Mouse (Mus musculus) intestine, postnatal 0 days (tissue): ENCODE results near the gene Kif13a. TPM values are rescaled to one million over a fixed set of nuclear protein-coding genes. Genes with fewer than 3 reads are reported as not detected.

ENCODE experiments used
- ATAC-seq: fragments of 200-750 bp; cut with Nextera tagmentation; 2 replicates; pipeline ENCODE4 v1.8.0; 2017; ENCODE audit warnings: mild to moderate bottlenecking, moderate TSS enrichment, moderate library complexity
- H3K27ac ChIP-seq: fragments of 300-500 bp; sonication (generic); 2 replicates; pipeline ENCODE4 v1.5.1; 2014; ENCODE audit warnings: mild to moderate bottlenecking, low read depth, low read length, moderate library complexity
- H3K27me3 ChIP-seq: fragments of 300-500 bp; sonication (generic); replicated peaks from 2 replicates; pipeline ENCODE4 v1.6.1; 2014; ENCODE audit warnings: low read length, mixed read lengths; ENCODE audit not compliant: control insufficient read depth, insufficient read depth
- H3K36me3 ChIP-seq: fragments of 300-500 bp; sonication (generic); 2 replicates; pipeline ENCODE4 v1.6.1; 2014; ENCODE audit warnings: mild to moderate bottlenecking, moderate library complexity; ENCODE audit not compliant: control insufficient read depth, insufficient read depth
- H3K4me1 ChIP-seq: fragments of 300-500 bp; sonication (generic); replicated peaks from 2 replicates; pipeline ENCODE4 v1.6.1; 2014; ENCODE audit warnings: antibody characterized with exemption, low read length, mixed read lengths; ENCODE audit not compliant: control insufficient read depth, insufficient read depth
- H3K4me2 ChIP-seq: fragments of 300-500 bp; sonication (generic); replicated peaks from 2 replicates; pipeline ENCODE4 v1.6.1; 2014; ENCODE audit warnings: low read depth, mild to moderate bottlenecking, moderate library complexity
- H3K4me3 ChIP-seq: fragments of 300-500 bp; sonication (generic); 2 replicates; pipeline ENCODE4 v1.5.1; 2014; ENCODE audit warnings: low read depth, low read length
- H3K9ac ChIP-seq: fragments of 300-500 bp; sonication (generic); 2 replicates; pipeline ENCODE4 v1.6.1; 2014; ENCODE audit warnings: mild to moderate bottlenecking, low read depth, low read length
- H3K9me3 ChIP-seq: fragments of 300-500 bp; sonication (generic); 2 replicates; pipeline ENCODE4 v1.6.1; 2016; ENCODE audit warnings: mixed run types; ENCODE audit not compliant: control insufficient read depth
- CTCF ChIP-seq: sonication (generic); IDR thresholded peaks from 2 replicates; pipeline ENCODE4 v1.5.1; 2016; ENCODE audit warnings: low read depth, mild to moderate bottlenecking, control low read depth, antibody characterized with exemption, moderate library complexity
- WGBS: fragments of 180-500 bp; shearing (Covaris S2); extraction: QIAGEN DNeasy Blood & Tissue Kit; methylation state at CpG from one replicate; pipeline ENCODE4 v1.1.7; 2014; 5-methylcytosine and 5-hydroxymethylcytosine counted together
- polyA plus RNA-seq: library from polyadenylated mRNA; unstranded; fragments of >200 nt; fragmentation: Nextera tagmentation; extraction: Ambion mirVana; gene quantifications from 2 replicates; pipeline ENCODE4 v1.2.1, GENCODE M21; 2015

Gene Kif13a
- polyA plus RNA-seq, 1 experiment from 2014 or later: 11.3 TPM

DNA sequence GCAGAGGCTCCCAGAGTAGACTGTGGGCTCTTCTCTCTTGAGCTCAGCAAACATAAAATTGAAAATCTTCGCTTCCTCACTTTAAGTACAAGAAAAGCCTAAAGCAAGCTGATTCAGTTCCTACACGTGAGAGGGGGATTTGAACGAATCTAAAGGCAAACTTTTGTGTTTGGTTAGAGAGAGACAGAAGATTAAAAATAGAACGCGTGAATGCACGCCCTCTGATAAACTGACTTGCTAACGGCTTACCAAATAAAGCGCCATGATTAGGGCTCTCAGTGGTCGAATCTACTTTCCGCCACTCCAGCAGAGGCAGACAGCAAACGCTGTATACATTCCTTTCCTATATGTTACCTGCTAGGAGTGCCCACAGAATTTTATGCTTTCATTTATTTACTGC is 31.3 kb downstream of the Kif13a start:
- H3K36me3 ChIP-seq: no peaks in the 10 kb centered on the region; the same call in 1 of the 2 replicates
- H3K27ac ChIP-seq: no peak overlapping the region
- H3K9me3 ChIP-seq: no peaks in the 10 kb centered on the region
- H3K27me3 ChIP-seq: no peaks in the 10 kb centered on the region
- TF ChIP-seq CTCF: no peak
- 0 out of 2 replicates have a peak, but pooled peaks cover 4% of the 10 kb centered on the region for H3K4me1 ChIP-seq
- no peak for ATAC-seq
- WGBS: 48% methylated on average over 11 of the region's 11 CpGs
- no peak overlapping the region for H3K4me3 ChIP-seq
- no peak overlapping the region for H3K9ac ChIP-seq
- H3K4me2 ChIP-seq: no peak overlapping the region

DNA sequence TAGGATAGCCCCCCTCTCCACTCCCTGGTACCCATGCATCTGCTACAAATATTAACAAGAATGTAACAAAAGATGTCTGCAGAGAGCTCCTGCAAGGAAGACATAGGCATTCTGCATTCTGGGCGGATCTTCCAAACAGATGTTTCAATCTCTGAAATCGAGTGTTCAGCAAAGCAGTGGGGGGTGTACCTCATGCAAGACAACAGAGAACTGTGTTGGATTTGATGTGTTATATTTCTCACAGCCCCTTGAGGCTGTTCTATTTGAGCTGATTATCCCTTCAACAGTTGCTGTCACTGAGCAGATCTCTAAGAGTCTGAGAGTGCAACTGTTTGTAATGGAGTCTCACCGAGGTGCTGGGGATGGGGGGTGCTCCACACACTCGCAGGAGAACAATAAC is 37.3 kb downstream of the Kif13a start:
- Histone ChIP-seq H3K4me1 (peaks cover 4% of the 10 kb centered on the region; the same call in 1 of the 2 replicates), H3K27me3 (no peaks in the 10 kb centered on the region), H3K9ac (no peak overlapping the region), H3K4me3 (no peak overlapping the region), H3K4me2 (no peak overlapping the region), H3K36me3 (no peaks in the 10 kb centered on the region), H3K9me3 (no peaks in the 10 kb centered on the region), H3K27ac (no peak overlapping the region)
- WGBS: 41% methylated on average over 4 of the region's 4 CpGs
- ATAC-seq: no peak
- TF ChIP-seq CTCF: no peak

DNA sequence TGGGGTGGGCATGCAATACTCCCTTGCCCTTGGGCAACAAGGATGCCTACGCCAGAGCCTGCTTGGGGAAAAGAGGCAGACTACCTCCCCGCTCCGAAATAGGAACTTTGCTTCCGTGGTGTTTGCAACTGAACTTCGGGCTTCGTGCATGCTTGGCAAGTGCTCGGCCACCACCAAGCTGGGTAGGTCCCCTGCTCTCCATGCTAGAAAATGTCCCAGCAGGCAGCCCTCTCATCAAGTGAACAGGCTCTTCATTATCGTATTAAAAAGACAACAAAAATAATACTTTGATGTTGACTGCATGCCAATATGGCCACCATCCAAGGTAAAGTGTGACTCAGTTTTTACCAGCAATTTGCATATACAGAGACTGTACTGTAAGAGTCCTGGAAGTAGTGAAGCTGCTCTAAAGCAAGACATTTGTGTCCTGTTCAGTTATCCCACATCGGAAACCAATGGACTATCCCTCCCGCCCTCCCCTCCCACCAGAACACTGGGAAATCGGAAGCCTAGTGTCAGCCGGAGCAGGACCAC is 41.5 kb downstream of the Kif13a start:
- no peak for TF ChIP-seq CTCF

DNA sequence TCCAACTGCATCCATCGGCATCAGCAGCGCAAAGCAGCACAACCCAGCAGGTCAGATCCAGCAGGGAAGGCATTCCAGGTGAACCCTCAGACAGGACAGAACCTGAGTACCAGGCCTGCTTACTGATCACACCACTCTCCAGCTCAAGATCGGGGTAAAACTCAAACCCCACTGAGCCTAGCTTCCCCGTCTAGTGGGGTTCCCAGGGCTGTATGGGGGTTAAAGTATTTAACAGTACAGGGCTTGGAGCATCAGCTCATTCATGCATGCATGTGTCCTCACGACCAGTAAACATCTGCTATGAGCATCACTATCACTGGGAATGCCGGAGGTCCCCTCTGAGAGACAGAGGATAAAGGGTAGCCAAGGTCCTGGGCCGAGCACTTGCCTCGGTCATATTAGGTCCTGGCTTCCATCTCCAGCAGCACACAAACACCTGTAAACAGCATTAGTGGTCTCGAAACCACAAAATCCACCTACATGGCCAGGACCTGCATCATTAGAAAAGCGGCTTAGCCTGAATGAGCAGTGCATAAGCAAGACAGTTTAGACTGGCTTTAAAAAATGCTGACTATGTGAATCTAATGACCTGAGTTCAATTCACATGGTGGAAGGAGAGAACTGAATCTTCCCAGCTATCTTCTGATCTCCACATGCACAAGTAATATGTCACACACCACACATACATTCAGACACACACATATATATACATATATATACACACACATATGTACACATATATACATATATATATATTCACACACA is 43.0 kb downstream of the Kif13a start:
- H3K9me3 ChIP-seq: no peaks in the 10 kb centered on the region
- WGBS: 94% methylated on average over 10 of the region's 10 CpGs
- no peak overlapping the region for H3K9ac ChIP-seq
- no peak overlapping the region for H3K4me3 ChIP-seq
- no peaks in the 10 kb centered on the region for H3K27me3 ChIP-seq
- TF ChIP-seq CTCF: no peak
- H3K36me3 ChIP-seq: no peaks in the 10 kb centered on the region
- ATAC-seq: no peak
- H3K27ac ChIP-seq: no peak overlapping the region
- peaks cover 12% of the 10 kb centered on the region; the same call in 1 of the 2 replicates for H3K4me1 ChIP-seq
- no peak overlapping the region for H3K4me2 ChIP-seq

More for the DNA sequence above, 41.5 kb downstream of the Kif13a start:
- no peak for ATAC-seq
- Histone ChIP-seq H3K9me3 (no peaks in the 10 kb centered on the region), H3K27me3 (no peaks in the 10 kb centered on the region), H3K4me1 (peaks cover 12% of the 10 kb centered on the region; the same call in 1 of the 2 replicates), H3K36me3 (no peaks in the 10 kb centered on the region), H3K4me3 (no peak overlapping the region), H3K9ac (no peak overlapping the region), H3K4me2 (no peak overlapping the region), H3K27ac (no peak overlapping the region)
- 83% methylated on average over 12 of the region's 12 CpGs for WGBS

DNA sequence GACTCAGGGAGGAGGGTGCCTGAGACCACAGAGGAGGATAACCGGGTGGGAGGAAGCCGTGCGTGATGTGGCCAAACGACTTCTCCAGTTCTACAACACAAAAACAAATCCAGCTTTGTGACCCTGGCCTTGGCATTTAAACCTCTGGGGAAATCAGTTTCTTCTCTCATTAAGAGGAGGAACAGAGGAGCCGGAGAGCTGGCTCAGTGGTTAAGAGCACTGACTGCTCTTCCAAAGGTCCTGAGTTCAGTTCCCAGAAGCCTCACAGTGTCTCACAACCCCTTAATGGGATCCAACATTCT is 44.0 kb downstream of the Kif13a start:
- H3K27ac ChIP-seq: peak overlapping the region; percentile 35; the same call in 1 of the 2 replicates
- no peak overlapping the region for H3K4me2 ChIP-seq
- TF ChIP-seq CTCF: no peak
- ATAC-seq: no peak
- no peaks in the 10 kb centered on the region for H3K36me3 ChIP-seq
- peaks cover 12% of the 10 kb centered on the region; the same call in 1 of the 2 replicates for H3K4me1 ChIP-seq
- H3K9ac ChIP-seq: no peak overlapping the region
- H3K27me3 ChIP-seq: no peaks in the 10 kb centered on the region
- H3K9me3 ChIP-seq: no peaks in the 10 kb centered on the region
- no peak overlapping the region for H3K4me3 ChIP-seq
- 56% methylated on average over 5 of the region's 5 CpGs for WGBS

DNA sequence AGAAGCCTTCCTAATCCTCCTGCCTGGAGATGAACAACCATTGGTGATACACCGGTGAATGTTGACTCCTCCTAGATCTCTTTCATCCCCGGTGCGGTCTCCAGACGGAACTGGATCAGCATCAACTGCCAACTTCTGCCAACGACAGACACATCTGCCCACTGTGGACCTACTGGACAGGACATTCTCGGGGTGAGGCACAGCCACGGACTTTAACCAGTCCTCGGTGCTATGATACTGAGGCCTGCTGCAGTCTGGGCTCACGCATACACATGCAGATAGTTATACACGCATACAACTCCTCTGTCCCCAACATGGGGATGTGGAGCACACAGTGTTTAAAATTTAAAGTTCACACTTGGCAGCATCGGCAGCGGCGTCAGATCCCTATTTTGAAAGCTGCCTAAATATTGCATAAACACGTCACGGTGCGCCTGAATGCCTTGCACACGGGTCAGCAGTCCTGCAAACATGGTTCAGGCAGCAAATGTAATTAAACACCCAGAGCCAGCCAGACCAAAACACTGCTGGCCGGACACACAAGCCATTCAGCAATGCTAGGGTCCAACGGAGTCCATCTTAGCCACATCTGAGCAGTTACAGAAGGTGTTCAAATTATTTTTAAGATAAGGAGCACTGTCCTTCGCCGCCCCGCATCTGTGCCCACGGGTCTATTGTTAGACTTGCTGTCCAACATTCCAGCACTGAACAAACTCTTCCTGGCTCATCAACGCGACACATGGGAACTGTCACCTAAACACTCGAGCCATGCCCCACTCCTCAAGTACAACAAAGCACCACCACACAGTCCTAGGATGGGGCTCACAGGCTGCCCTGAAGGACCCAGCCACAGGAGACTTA is 44.5 kb downstream of the Kif13a start:
- no peaks in the 10 kb centered on the region for H3K36me3 ChIP-seq
- no peaks in the 10 kb centered on the region for H3K27me3 ChIP-seq
- ATAC-seq: 0 out of 2 replicates have a peak, but pooled peaks have one; percentile 48
- peak overlapping the region; percentile 35; the same call in 1 of the 2 replicates for H3K27ac ChIP-seq
- H3K9me3 ChIP-seq: no peaks in the 10 kb centered on the region
- TF ChIP-seq CTCF: no peak
- H3K9ac ChIP-seq: no peak overlapping the region
- no peak overlapping the region; the same call in 1 of the 2 replicates for H3K4me2 ChIP-seq
- 61% methylated on average over 26 of the region's 26 CpGs for WGBS
- H3K4me1 ChIP-seq: peaks cover 12% of the 10 kb centered on the region; the same call in 1 of the 2 replicates
- H3K4me3 ChIP-seq: no peak overlapping the region
